Mouse (Mus musculus): ENCODE results near the gene Max.

DNA sequence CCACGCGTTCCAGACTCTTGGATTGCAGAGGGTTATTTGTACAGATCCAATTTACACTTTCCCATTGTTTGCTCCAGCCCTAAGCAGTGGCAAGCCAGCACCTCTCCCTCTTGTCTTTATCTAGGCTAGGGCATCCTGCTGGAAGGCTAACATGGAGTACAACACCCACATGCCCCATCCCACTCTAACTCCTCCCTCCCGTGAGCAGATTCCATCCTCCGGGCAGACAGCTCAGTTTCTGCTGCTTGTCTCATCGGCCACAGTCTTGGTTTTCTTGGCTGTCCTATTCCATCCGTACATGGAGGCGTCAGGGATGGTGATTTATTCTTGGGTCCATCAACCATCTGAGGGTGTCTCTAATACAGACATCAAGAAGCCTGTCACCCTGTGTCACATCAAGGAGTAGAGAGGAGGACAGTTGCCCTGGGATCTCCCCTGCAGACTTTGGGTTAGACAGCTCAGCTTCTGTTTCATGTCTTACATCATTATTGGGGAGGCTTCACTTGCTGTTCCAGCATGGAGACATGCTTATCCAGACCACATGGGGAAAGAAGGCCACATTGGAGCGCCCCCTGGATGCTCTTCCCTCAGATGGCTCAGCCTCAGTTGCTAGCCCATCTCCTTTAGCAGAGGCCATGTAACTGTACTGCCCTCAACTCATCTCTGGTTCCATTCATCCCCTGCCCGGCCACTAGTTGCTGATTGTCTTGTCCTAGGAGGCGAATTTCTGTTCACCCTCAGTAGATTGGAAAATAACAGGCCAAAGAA lies 67.0 kb downstream of the Max start:
- TF ChIP-seq CTCF (IDR thresholded peaks at IDR 0.05; ENCODE audit: low read depth, low read length) (no peak), POLR2A (IDR thresholded peaks at IDR 0.05; ENCODE audit: extremely low read depth, insufficient read depth, low read length) (no peak)
